In genomic region chr3:60878880-60879279, GRCm38 (mm10) we compare ENCODE assay signal across 28 mouse cellular contexts.
A peak's percentile ranks its signal among the peaks of the same experiment; 100 is the strongest.
DNase-seq lines count a peak whose midpoint lies in the region; ATAC-seq and TF ChIP-seq lines count a peak whose summit lies in the region.
"Had no signal": no experiment of that assay in that cellular context is flagged by ENCODE, and none has a peak within 500 bp of the region (broad histone marks: within the 10 kb centered on the region; RNA-seq: fewer than 3 reads in every experiment).

No protein-coding gene starts in this region.

- no peak overlapping the region for H3K9ac ChIP-seq in kidney, embryonic 16.5 days (replicated peaks; ENCODE audit: low read length)
- H3K9ac ChIP-seq in embryonic facial prominence, embryonic 13.5 days = no peak overlapping the region
- no peak overlapping the region for H3K9ac ChIP-seq in stomach, postnatal 0 days (ENCODE audit: low read length)
- H3K9ac ChIP-seq: embryonic facial prominence, embryonic 15.5 days; forebrain, postnatal 0 days; heart, embryonic 12.5 days; heart, embryonic 15.5 days; hindbrain, embryonic 13.5 days; intestine, embryonic 15.5 days had no signal

- H3K27me3 ChIP-seq in kidney, embryonic 16.5 days (ENCODE audit: insufficient read depth, low read length) = no peaks in the 10 kb centered on the region
- H3K27me3 ChIP-seq in embryonic facial prominence, embryonic 10.5 days (replicated peaks; ENCODE audit: low read depth, poor library complexity, severe bottlenecking) = no peaks in the 10 kb centered on the region
- no peaks in the 10 kb centered on the region for H3K27me3 ChIP-seq in embryonic facial prominence, embryonic 13.5 days
- H3K27me3 ChIP-seq in stomach, postnatal 0 days (ENCODE audit: control insufficient read depth, insufficient read depth, low read length) = no peaks in the 10 kb centered on the region
- H3K27me3 ChIP-seq: embryonic facial prominence, embryonic 15.5 days; heart, embryonic 12.5 days; heart, embryonic 15.5 days; hindbrain, embryonic 13.5 days; intestine, embryonic 15.5 days had no signal

- no peaks in the 10 kb centered on the region for H3K4me1 ChIP-seq in kidney, embryonic 16.5 days (ENCODE audit: insufficient read depth, low read length)
- peaks cover 6% of the 10 kb centered on the region; the same call in 1 of the 2 replicates for H3K4me1 ChIP-seq in embryonic facial prominence, embryonic 10.5 days
- H3K4me1 ChIP-seq in embryonic facial prominence, embryonic 13.5 days = no peaks in the 10 kb centered on the region
- H3K4me1 ChIP-seq in stomach, postnatal 0 days (replicated peaks; ENCODE audit: control insufficient read depth, insufficient read depth) = no peaks in the 10 kb centered on the region
- H3K4me1 ChIP-seq: embryonic facial prominence, embryonic 15.5 days; heart, embryonic 12.5 days; heart, embryonic 15.5 days; hindbrain, embryonic 10.5 days; hindbrain, embryonic 13.5 days; intestine, embryonic 15.5 days had no signal

- H3K4me2 ChIP-seq in kidney, embryonic 16.5 days (replicated peaks; ENCODE audit: low read depth, low read length) = no peak overlapping the region
- H3K4me2 ChIP-seq in embryonic facial prominence, embryonic 13.5 days = no peak overlapping the region
- no peak overlapping the region for H3K4me2 ChIP-seq in stomach, postnatal 0 days (replicated peaks; ENCODE audit: low read depth)
- H3K4me2 ChIP-seq: embryonic facial prominence, embryonic 15.5 days; heart, embryonic 12.5 days; heart, embryonic 15.5 days; hindbrain, embryonic 13.5 days; intestine, embryonic 15.5 days had no signal

- no peak for TF ChIP-seq EP300 in stomach, postnatal 0 days (optimal IDR thresholded peaks at IDR 0.05)

- ATAC-seq in kidney, embryonic 16.5 days (ENCODE audit: low FRiP score, low TSS enrichment) = peak; percentile 69
- ATAC-seq in embryonic facial prominence, embryonic 13.5 days (ENCODE audit: insufficient number of reproducible peaks, insufficient read depth, low FRiP score, low TSS enrichment, low read depth) = peak; percentile 59; the same call in 1 of the 2 replicates
- ATAC-seq in stomach, postnatal 0 days (ENCODE audit: low FRiP score, low TSS enrichment) = no peak
- ATAC-seq: activated CD4-positive, CD25-positive, alpha-beta regulatory T cell, adult 4 months; forebrain, embryonic 14.5 days; forebrain, postnatal 0 days; hindbrain, embryonic 16.5 days; intestine, embryonic 15.5 days had no signal

- intact Hi-C loops in gastrocnemius, postnatal 36 days (cut with DNase I) = no loop called here

- H3K36me3 ChIP-seq in kidney, embryonic 16.5 days (ENCODE audit: insufficient read depth, low read length) = no peaks in the 10 kb centered on the region
- H3K36me3 ChIP-seq in embryonic facial prominence, embryonic 10.5 days (replicated peaks) = no peaks in the 10 kb centered on the region
- H3K36me3 ChIP-seq in embryonic facial prominence, embryonic 13.5 days = no peaks in the 10 kb centered on the region
- no peaks in the 10 kb centered on the region for H3K36me3 ChIP-seq in stomach, postnatal 0 days (ENCODE audit: control insufficient read depth, insufficient read depth, low read length)
- H3K36me3 ChIP-seq: embryonic facial prominence, embryonic 15.5 days; heart, embryonic 12.5 days; heart, embryonic 15.5 days; hindbrain, embryonic 10.5 days; hindbrain, embryonic 13.5 days; intestine, embryonic 15.5 days had no signal

- no peaks in the 10 kb centered on the region for H3K9me3 ChIP-seq in kidney, embryonic 16.5 days (ENCODE audit: low read length)
- no peaks in the 10 kb centered on the region for H3K9me3 ChIP-seq in embryonic facial prominence, embryonic 10.5 days
- no peaks in the 10 kb centered on the region for H3K9me3 ChIP-seq in embryonic facial prominence, embryonic 13.5 days
- no peaks in the 10 kb centered on the region for H3K9me3 ChIP-seq in stomach, postnatal 0 days (ENCODE audit: control insufficient read depth, low read length)
- H3K9me3 ChIP-seq: embryonic facial prominence, embryonic 15.5 days; heart, embryonic 12.5 days; heart, embryonic 15.5 days; hindbrain, embryonic 10.5 days; hindbrain, embryonic 13.5 days; intestine, embryonic 15.5 days had no signal

- no peak overlapping the region for H3K4me3 ChIP-seq in kidney, embryonic 16.5 days (ENCODE audit: low read length)
- no peak overlapping the region for H3K4me3 ChIP-seq in embryonic facial prominence, embryonic 10.5 days
- no peak overlapping the region for H3K4me3 ChIP-seq in embryonic facial prominence, embryonic 13.5 days
- no peak overlapping the region for H3K4me3 ChIP-seq in stomach, postnatal 0 days (ENCODE audit: low read depth, low read length)
- H3K4me3 ChIP-seq: embryonic facial prominence, embryonic 15.5 days; gastrocnemius, adult 2 months; heart, embryonic 12.5 days; heart, embryonic 15.5 days; hindbrain, embryonic 10.5 days; hindbrain, embryonic 13.5 days; intestine, embryonic 15.5 days had no signal

- WGBS in kidney, embryonic 16.5 days = 45% methylated on average over 3 of the region's 3 CpGs
- 43% methylated on average over 3 of the region's 3 CpGs for WGBS in embryonic facial prominence, embryonic 10.5 days
- WGBS in embryonic facial prominence, embryonic 13.5 days = 37% methylated on average over 3 of the region's 3 CpGs
- 94% methylated on average over 3 of the region's 3 CpGs for WGBS in stomach, postnatal 0 days

- TF ChIP-seq CTCF in stomach, postnatal 0 days (IDR thresholded peaks at IDR 0.05; ENCODE audit: low read depth) = no peak

- DNase-seq in embryo, embryonic 10 days (ENCODE audit: low spot score) = peak; percentile 5
- DNase-seq in embryo, embryonic 9.5 days (ENCODE audit: extremely low spot score) = no peak
- DNase-seq in kidney, adult 11 months = no peak
- peak; percentile 8 for DNase-seq in embryonic facial prominence, embryonic 10.5 days (ENCODE audit: low spot score)
- no peak for DNase-seq in gastrocnemius, postnatal 36 days
- DNase-seq in stomach, postnatal 0 days (ENCODE audit: low spot score) = no peak
- DNase-seq: adrenal gland, postnatal 14 days; cerebellum, adult 11-12 months; cerebellum, adult 8-10 months; cerebellum, postnatal 14 days; forebrain, postnatal 0 days; gastrocnemius, adult 2 months; gastrocnemius, postnatal 14 days; heart, adult 18-20 months; heart, postnatal 10 days; heart, postnatal 36 days; kidney, adult 18-20 months had no signal

- H3K27ac ChIP-seq in kidney, embryonic 16.5 days (ENCODE audit: low read length) = no peak overlapping the region
- H3K27ac ChIP-seq in embryonic facial prominence, embryonic 10.5 days (replicated peaks) = no peak overlapping the region
- H3K27ac ChIP-seq in embryonic facial prominence, embryonic 13.5 days = no peak overlapping the region
- no peak overlapping the region for H3K27ac ChIP-seq in stomach, postnatal 0 days (replicated peaks)
- H3K27ac ChIP-seq: embryonic facial prominence, embryonic 15.5 days; gastrocnemius, adult 2 months; heart, embryonic 15.5 days; hindbrain, embryonic 10.5 days; hindbrain, embryonic 13.5 days; intestine, embryonic 15.5 days had no signal

Comparison
In these comparisons a context has a peak if more than half of its experiments do, and no peak if none do; other contexts are left out.
1. DNase-seq: peak in embryo, embryonic 10 days (single experiment) and embryonic facial prominence, embryonic 10.5 days (single experiment); none in embryo, embryonic 9.5 days (single experiment), kidney, adult 11 months (single experiment), gastrocnemius, postnatal 36 days (0 of 2) and stomach, postnatal 0 days (single experiment).